Mouse (Mus musculus): ENCODE measurements around the gene B4galt5.
A peak's percentile ranks its signal among the peaks of the same experiment; 100 is the strongest.

Gene B4galt5

GRCm38 (mm10) chr2:167332336-167332987 is 16.5 kb downstream of the B4galt5 start:
- DNase-seq (ENCODE audit: low spot score) = no peak

DNA sequence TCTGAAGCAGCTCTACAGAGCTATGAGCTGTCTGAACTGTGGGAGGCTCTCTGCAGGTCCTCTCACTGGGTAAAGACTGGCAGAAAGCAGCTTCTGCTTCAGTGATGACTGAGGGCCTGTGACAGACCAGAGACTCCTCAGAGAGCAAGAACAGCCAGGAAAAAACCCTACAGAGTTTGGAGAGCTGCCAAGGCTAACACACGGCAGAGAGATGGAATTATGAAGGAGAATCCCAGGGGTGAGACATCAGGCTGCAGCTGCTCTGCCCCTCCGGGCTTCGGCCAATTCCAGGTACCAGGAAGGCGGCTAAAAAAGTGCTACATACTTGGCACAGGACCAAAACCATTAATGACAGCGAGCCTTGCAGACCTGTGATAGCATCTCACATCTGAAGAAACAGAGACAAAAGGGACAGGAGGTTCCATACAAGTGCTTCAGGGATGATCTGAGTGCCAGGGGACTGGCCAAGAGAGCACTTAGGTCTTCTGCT is 17.5 kb downstream of the B4galt5 start:
- DNase-seq (ENCODE audit: low spot score) = no peak

- DNase-seq (ENCODE audit: low spot score) = no peak
Observed at GRCm38 (mm10) chr2:167330581-167330980, 18.4 kb downstream of the B4galt5 start.

DNA sequence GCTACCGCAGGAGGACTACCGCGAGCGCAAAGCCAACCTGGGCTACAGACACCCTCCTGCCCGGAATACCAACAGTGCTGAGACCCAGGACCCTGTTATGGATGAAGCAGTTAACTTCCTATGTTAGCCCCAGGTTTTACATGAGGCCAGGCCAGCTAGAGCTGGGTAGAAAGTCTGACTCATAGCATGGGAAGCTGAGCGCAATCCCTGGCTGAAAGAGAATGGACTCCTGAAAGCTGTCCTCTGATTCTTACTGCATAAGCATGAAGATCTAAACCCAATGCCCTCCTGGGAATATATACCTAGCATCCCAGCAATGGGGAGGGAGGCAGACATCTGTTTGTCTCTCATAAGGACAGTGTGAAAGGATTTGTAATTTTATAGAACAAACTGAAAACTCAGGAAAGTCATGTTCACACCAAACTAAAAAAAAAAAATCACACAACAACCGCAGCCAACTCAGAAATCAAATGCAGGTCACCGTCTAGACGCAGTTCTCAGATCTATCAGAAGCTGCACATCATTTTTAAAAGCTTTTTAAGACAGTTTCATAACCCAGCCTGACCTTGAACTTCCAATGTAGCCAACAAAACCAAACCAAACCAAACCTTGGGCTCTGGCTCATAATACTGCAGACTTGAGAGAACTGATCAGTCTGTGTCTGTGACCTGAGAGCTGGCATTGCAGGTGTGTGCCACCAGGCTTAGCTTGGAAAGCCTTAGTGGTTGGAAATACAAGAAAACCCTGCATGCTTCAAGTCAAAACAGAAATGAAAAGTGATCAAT is 19.3 kb downstream of the B4galt5 start:
- DNase-seq (ENCODE audit: low spot score) = no peak

DNA sequence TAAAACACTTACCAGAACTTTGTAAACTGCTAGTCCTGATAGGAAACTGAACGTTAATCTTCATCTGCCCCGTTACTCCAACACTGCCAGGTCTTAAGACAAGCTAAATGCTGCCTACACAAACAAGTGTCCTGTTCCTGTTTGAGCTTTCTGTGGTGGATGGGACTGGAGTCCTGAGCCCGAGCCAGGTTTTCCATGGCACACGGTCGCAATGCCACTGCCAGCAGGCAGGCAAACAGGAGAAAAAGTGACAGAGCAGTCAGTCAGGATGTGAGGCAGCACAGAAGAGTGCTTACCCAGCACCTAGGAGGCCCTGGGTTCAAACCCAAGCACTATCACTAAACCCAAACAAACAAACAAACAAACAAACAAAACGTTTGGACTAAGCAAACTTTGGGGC is 20.6 kb downstream of the B4galt5 start:
- DNase-seq (ENCODE audit: low spot score) = no peak

GRCm38 (mm10) chr2:167326582-167326981 is 22.4 kb downstream of the B4galt5 start:
- no peak for DNase-seq (ENCODE audit: low spot score)

DNA sequence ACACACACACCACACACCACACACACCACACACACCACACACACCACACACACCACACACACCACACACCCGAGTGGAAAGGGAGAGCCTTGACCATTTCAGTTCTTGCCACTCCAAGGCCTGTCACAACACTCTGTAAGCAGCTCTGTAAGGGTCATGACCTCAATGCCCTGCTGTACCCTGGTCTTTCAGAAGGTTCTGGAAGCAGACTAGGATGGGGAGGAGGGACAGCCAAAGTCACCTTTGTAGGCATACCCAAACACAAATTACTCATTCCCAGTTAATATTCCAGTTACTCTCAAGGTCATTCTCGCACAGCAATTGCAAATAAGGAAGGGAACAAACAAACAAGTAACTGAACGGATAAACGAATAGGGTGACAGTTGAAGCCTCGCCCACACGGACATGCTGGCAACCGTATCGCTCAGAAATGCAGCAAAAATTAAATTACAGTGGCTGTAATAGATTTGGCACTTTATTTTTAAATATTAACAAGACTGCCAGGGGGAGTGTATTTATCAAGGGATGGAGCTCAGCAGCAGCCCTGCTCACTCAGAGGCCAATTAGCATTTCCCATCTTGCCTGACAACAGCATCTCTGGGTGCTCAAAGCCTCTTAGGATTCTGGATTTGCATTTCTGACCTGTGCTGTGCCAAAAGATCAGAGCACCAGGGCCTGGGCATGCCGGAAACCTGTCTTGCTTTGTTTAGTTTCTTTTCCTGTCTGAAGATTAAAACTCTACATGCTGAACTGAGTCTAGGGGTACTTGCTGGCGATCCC is 24.6 kb downstream of the B4galt5 start:
- DNase-seq (ENCODE audit: low spot score) = no peak

DNA sequence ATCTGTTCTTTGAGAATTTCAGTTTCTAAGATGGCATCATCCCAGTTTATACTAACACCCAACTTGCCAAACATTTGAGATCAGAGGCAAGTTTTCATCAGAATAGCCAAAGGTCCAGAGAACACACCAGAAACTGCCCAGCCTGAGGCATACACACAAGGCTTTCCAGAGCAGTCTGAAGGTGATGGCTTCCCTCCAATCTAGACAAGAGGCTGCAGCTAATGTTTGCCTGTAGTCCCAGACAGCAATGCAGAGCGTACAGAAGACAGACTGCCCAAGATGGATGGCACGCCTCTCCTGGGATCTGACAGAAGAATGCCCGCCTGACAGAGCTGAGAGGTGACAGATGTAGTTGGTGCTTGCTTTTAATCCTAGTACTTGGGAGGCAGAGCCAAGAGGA is 25.9 kb downstream of the B4galt5 start:
- DNase-seq (ENCODE audit: low spot score) = no peak

DNA sequence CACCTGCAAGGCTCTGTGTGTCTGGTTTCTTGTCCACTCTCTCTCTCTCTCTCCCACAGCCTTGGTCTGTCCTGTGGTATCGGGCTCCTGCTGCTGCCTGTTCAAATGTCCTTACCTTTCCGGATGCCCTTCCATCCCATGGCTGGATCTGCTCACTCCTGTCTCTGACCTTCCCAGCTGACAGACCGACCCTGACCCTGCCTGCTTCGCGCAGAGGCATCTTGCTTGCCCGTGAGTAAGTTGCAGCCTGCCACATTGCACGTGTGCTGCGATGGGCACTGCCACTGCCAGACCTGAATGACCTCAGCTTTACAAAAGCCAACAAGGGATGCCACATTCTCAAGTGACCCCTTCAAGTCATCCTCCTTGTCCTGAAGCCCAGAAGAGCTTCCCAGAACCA is 27.6 kb downstream of the B4galt5 start:
- no peak for DNase-seq (ENCODE audit: low spot score)

DNA sequence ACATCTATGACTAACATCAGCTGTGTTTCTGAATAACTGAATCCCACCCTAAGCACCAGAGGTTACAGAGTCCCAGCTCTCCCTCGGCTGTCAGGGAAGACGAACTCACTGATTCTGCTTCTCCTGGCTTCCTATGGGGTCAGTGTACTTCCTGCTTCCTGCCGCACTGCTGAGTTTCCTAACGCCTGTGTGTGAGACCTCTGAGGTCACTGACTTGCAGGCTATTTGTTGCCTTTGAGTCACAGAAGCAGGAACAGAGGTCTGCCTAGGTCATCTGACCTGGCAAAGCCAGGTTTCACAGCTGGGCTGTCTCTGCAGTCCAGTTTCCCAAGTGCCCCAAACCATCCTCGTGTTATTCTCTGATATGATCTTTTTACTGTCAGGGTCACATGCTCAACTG is 30.0 kb downstream of the B4galt5 start:
- DNase-seq (ENCODE audit: low spot score) = no peak

DNA sequence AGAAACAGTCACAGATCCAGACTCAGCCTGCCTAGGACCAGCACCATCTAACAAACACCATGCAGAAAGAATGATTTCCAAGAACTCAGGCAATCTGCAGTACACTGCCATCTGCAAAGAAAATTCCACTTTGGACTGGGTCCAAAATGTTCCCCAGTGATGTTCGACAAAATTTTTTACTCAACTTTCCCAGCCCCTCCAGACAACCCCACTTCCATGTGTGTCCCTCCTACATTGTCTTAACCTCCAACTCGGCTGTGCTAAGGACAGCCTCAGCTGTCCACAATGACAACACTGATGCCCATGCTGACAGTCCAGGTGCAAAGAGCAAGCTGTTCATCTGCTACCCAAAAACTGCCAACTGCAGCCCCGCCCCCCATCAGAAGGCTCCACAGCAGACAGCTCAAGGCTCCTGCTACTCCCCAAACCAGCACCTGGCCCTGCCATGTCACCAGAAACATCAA is 32.2 kb downstream of the B4galt5 start:
- DNase-seq (ENCODE audit: low spot score) = no peak

DNA sequence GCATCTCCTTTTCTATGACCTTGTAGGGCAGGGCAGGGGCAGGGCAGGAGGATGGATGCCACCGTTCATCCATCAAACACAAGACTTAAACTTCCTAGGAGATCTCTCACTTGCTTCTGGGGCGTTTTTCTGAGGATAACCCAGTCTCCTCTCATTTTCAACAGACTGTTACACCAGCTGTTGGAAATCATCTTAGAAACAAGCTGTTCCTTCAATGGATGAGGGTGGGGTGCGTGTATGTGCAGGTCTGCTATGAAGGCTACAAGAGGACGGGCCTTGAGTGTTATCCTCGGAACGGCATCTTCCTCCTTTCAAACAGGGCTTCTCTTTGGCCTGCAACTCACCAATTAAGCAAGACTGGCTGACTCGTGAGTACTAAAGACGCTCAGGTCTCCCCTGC is 34.5 kb downstream of the B4galt5 start:
- DNase-seq (ENCODE audit: low spot score) = no peak

DNA sequence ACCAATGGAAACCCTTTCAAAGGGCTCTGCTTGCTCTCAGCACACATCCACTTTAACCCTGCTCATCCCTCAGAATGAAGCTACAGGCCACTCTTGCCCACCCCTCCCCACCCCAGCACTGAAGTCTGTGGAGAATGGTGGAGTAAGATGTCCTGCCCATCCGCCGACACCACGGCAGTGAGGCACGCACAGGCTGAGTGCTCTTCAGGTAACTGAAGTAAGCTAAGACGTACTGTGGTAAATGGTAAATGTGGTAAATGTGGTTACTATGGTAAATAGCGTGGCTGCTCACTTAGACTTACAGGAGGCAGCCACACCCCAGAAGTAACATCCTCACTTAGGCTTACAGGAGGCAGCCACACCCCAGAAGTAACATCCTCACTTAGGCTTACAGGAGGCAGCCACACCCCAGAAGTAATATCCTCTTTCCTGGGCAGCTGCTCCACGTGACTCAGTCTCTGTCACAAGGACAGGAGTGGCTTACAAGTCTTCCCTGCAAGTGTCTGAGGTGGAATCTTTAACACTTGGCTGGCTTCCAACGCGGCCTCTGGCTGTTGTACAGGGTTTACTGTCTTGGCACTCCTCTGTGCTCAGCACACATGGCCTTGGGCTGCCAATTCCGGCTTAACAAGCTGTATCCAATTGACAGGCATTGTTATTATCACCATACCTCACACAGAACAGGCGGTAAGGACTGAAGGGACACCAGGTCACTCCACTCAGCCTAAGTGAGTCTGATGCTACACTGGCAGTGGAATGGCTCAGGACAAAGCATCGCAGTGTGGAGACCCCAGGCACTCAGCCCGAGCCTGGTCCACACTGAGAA is 35.3 kb downstream of the B4galt5 start:
- DNase-seq (ENCODE audit: low spot score) = peak; percentile 81

GRCm38 (mm10) chr2:167310121-167310520 is 38.9 kb downstream of the B4galt5 start:
- peak; percentile 37 for DNase-seq (ENCODE audit: low spot score)

GRCm38 (mm10) chr2:167309286-167309685 is 39.7 kb downstream of the B4galt5 start:
- peak; percentile 39 for DNase-seq (ENCODE audit: low spot score)

DNA sequence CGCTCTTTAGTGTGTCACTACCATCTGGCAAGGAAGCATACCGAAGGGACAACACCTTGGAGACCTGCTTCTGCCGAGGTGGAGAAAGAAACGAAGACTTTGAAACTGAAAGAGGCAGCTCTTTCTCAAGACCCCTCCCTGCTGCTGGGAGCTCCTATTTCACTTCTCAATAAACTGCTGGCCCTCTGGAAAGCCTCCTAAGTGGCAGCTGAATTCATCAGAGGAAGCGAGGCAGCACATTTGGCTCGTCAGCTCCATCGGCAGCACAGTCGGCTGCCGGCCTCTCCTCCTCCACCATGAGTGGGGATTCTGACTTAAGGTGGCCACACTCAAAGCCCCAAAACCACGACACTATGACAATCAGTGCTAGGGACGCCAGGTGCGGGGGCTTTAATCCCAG is 41.3 kb downstream of the B4galt5 start:
- peak; percentile 35 for DNase-seq (ENCODE audit: low spot score)

DNA sequence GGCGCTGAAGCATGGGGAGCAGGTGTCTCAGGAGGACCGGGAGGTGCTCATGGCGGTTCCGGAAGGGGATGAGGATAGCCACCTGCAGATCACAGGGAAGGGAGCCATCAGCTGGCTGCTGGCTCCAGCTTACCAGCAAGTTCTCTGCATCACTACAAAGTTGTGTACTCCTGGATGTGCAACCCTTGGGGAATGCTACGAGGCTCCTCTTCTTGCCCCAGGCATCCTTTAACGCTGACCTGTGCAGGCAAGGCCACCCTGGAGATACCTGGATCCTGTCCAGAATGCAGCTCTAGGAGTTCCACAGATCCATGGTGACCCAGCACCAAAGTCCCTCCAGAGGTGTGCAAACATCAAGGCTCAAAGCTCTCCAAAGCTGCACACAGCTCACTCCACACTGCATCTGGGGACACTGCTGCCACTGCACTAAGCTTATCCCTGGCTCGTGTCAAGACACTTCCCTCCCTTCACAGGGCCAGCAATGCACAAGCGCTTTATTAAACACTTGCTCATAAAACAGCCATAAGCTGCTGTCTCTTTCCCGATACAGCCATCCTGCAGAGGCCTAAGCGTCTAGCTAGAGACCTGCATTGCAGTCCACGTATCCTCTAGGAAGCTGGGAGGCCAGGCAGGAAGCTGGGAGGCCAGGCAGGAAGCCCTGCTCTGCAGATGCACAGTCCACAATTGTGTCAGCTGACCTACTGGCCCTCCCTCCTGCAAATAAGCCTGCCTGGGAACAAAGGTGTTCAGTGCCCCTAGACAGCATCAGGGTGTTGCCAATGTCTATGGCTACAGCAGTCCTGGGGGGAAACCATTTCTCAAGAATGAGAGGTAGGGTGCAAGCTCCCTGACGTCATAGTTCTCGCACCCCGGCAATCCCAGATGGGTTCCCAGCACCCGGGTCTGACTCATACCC is 42.1 kb downstream of the B4galt5 start:
- peak; percentile 38 for DNase-seq (ENCODE audit: low spot score)

- DNase-seq (ENCODE audit: low spot score) = no peak
Observed at GRCm38 (mm10) chr2:167306273-167306594, 42.7 kb downstream of the B4galt5 start.

DNA sequence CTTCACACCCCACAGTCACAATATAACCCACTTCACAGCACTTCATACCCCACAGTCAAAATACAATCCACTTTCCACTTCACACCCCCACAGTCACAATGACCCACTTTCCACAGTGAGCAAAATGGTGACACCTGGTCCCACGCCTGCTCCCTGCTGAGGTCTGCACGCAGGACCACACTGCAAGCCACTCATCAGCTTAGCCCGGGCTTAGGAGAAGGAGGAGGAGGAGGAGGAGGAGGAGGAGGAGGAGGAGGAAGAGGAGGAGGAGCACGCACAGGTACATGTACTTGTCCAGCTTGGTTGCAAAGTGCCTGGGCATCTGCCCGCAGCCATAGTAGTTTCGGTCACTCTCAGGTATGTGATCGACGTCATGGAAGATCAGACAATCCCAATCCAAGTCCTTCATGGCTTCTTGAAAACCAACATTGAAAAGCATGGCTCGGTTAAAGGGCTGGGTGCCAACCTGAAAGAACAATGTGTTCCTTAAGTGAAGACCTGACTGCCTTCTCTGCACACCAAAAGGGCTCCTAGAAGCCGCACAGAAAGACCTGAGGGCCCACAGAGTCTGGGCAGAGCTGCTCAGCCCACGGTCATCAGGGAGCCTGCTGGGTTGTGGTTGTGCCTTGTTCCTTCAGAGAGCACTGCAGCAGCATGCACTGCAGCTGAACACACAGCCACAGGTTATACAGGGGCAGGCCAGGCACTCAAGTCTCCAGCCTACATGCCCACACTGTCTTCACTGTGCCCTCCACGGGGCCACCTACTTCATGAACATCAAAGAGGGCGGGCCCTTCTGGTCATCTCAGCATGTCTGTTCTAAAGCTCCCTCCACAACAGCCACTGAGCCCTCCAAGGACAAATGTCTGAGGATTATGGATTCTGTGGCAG is 43.4 kb downstream of the B4galt5 start:
- DNase-seq (ENCODE audit: low spot score) = peak; percentile 39
